Mouse (Mus musculus): Measurements from ENCODE around the gene St7l. TPM values are rescaled to one million over a fixed set of nuclear protein-coding genes. Genes with fewer than 3 reads are reported as not detected.
A peak's percentile ranks its signal among the peaks of the same experiment; 100 is the strongest.

St7l gene
- 34.4 and 40.1 TPM in 2 replicates for polyA plus RNA-seq (2014; fragmentation: Nextera tagmentation; extraction: Ambion mirVana)

- Histone ChIP-seq H3K27me3 (ENCODE audit: control insufficient read depth, insufficient read depth, low read length) (no peaks in the 10 kb centered on the region), H3K9me3 (ENCODE audit: control insufficient read depth, low read length) (no peaks in the 10 kb centered on the region), H3K4me2 (ENCODE audit: low read length) (peak within 1 kb of the TSS; percentile 83), H3K36me3 (ENCODE audit: control insufficient read depth, insufficient read depth, low read length) (0 out of 2 replicates have a peak, but pooled peaks cover 7% of the 10 kb centered on the region), H3K9ac (replicated peaks; ENCODE audit: low read length) (peak within 1 kb of the TSS; percentile 80), H3K4me3 (replicated peaks; ENCODE audit: low read depth, low read length) (peak within 1 kb of the TSS; percentile 64), H3K4me1 (ENCODE audit: control insufficient read depth, insufficient read depth, low read length) (peaks cover 25% of the 10 kb centered on the region), H3K27ac (replicated peaks; ENCODE audit: low read depth, low read length) (peak within 1 kb of the TSS; percentile 94)
- DNase-seq (peak; percentile 94), ATAC-seq (ENCODE audit: low FRiP score, low TSS enrichment) (peak; percentile 96)
- under 1% methylated on average over 43 of the region's 43 CpGs for WGBS
These were observed at the start of gene St7l, which contains the start of gene Capza1 for GRCm38 (mm10) chr3:104863786-104864650. TSS of gene St7l (plus strand) at chr3:104864005. TSS of gene Capza1 (minus strand) at chr3:104864505.

- DNase-seq (no peak), ATAC-seq (ENCODE audit: low FRiP score, low TSS enrichment) (no peak)
- Histone ChIP-seq H3K27me3 (ENCODE audit: control insufficient read depth, insufficient read depth, low read length) (no peaks in the 10 kb centered on the region), H3K4me1 (ENCODE audit: control insufficient read depth, insufficient read depth, low read length) (peaks cover 6% of the 10 kb centered on the region; the same call in 1 of the 2 replicates), H3K36me3 (ENCODE audit: control insufficient read depth, insufficient read depth, low read length) (no peaks in the 10 kb centered on the region), H3K9me3 (ENCODE audit: control insufficient read depth, low read length) (no peaks in the 10 kb centered on the region), H3K9ac (replicated peaks; ENCODE audit: low read length) (no peak overlapping the region), H3K4me2 (ENCODE audit: low read length) (no peak overlapping the region), H3K4me3 (replicated peaks; ENCODE audit: low read depth, low read length) (no peak overlapping the region), H3K27ac (replicated peaks; ENCODE audit: low read depth, low read length) (no peak overlapping the region)
- 100% methylated on average over 1 of the region's 1 CpGs for WGBS
These were observed 49.1 kb upstream of the St7l start for GRCm38 (mm10) chr3:104814746-104815145.

GRCm38 (mm10) chr3:104815346-104815745 is 48.5 kb upstream of the St7l start:
- Histone ChIP-seq H3K9ac (replicated peaks; ENCODE audit: low read length) (no peak overlapping the region), H3K4me3 (replicated peaks; ENCODE audit: low read depth, low read length) (no peak overlapping the region), H3K27ac (replicated peaks; ENCODE audit: low read depth, low read length) (no peak overlapping the region), H3K27me3 (ENCODE audit: control insufficient read depth, insufficient read depth, low read length) (no peaks in the 10 kb centered on the region), H3K9me3 (ENCODE audit: control insufficient read depth, low read length) (no peaks in the 10 kb centered on the region), H3K36me3 (ENCODE audit: control insufficient read depth, insufficient read depth, low read length) (no peaks in the 10 kb centered on the region), H3K4me1 (ENCODE audit: control insufficient read depth, insufficient read depth, low read length) (peaks cover 6% of the 10 kb centered on the region; the same call in 1 of the 2 replicates), H3K4me2 (ENCODE audit: low read length) (no peak overlapping the region)
- ATAC-seq (ENCODE audit: low FRiP score, low TSS enrichment) (no peak), DNase-seq (no peak)
- WGBS, result 75% methylated on average over 2 of the region's 2 CpGs

GRCm38 (mm10) chr3:104816130-104816529 is 47.7 kb upstream of the St7l start:
- Histone ChIP-seq H3K9me3 (ENCODE audit: control insufficient read depth, low read length) (no peaks in the 10 kb centered on the region), H3K9ac (replicated peaks; ENCODE audit: low read length) (no peak overlapping the region), H3K27me3 (ENCODE audit: control insufficient read depth, insufficient read depth, low read length) (no peaks in the 10 kb centered on the region), H3K4me3 (replicated peaks; ENCODE audit: low read depth, low read length) (no peak overlapping the region), H3K4me1 (ENCODE audit: control insufficient read depth, insufficient read depth, low read length) (peaks cover 6% of the 10 kb centered on the region; the same call in 1 of the 2 replicates), H3K4me2 (ENCODE audit: low read length) (no peak overlapping the region), H3K36me3 (ENCODE audit: control insufficient read depth, insufficient read depth, low read length) (peaks cover 6% of the 10 kb centered on the region), H3K27ac (replicated peaks; ENCODE audit: low read depth, low read length) (no peak overlapping the region)
- WGBS, result 97% methylated on average over 7 of the region's 7 CpGs
- DNase-seq (no peak), ATAC-seq (ENCODE audit: low FRiP score, low TSS enrichment) (no peak)

- Histone ChIP-seq H3K27me3 (ENCODE audit: control insufficient read depth, insufficient read depth, low read length) (no peaks in the 10 kb centered on the region), H3K9me3 (ENCODE audit: control insufficient read depth, low read length) (no peaks in the 10 kb centered on the region), H3K4me2 (ENCODE audit: low read length) (peak overlapping the region; percentile 100), H3K4me3 (replicated peaks; ENCODE audit: low read depth, low read length) (peak overlapping the region; percentile 62), H3K36me3 (ENCODE audit: control insufficient read depth, insufficient read depth, low read length) (peaks cover 13% of the 10 kb centered on the region), H3K4me1 (ENCODE audit: control insufficient read depth, insufficient read depth, low read length) (peaks cover 6% of the 10 kb centered on the region; the same call in 1 of the 2 replicates), H3K9ac (replicated peaks; ENCODE audit: low read length) (peak overlapping the region; percentile 76), H3K27ac (replicated peaks; ENCODE audit: low read depth, low read length) (peak overlapping the region; percentile 57)
- ATAC-seq (ENCODE audit: low FRiP score, low TSS enrichment) (peak; percentile 83), DNase-seq (peak; percentile 71)
- WGBS, result under 1% methylated on average over 46 of the region's 46 CpGs
These were observed 46.3 kb upstream of the St7l start for GRCm38 (mm10) chr3:104817481-104817990.

- Histone ChIP-seq H3K36me3 (ENCODE audit: control insufficient read depth, insufficient read depth, low read length) (peaks cover 13% of the 10 kb centered on the region), H3K9me3 (ENCODE audit: control insufficient read depth, low read length) (no peaks in the 10 kb centered on the region), H3K4me2 (ENCODE audit: low read length) (peak within 1 kb of the TSS; percentile 100), H3K27ac (replicated peaks; ENCODE audit: low read depth, low read length) (peak within 1 kb of the TSS; percentile 57), H3K27me3 (ENCODE audit: control insufficient read depth, insufficient read depth, low read length) (no peaks in the 10 kb centered on the region), H3K4me1 (ENCODE audit: control insufficient read depth, insufficient read depth, low read length) (peaks cover 6% of the 10 kb centered on the region; the same call in 1 of the 2 replicates), H3K9ac (replicated peaks; ENCODE audit: low read length) (peak within 1 kb of the TSS; percentile 76), H3K4me3 (replicated peaks; ENCODE audit: low read depth, low read length) (peak within 1 kb of the TSS; percentile 62)
- DNase-seq (peak; percentile 71), ATAC-seq (ENCODE audit: low FRiP score, low TSS enrichment) (peak; percentile 74)
- 1% methylated on average over 40 of the region's 40 CpGs for WGBS
These were observed 45.6 kb upstream of the St7l start, which contains the start of gene Mov10 for GRCm38 (mm10) chr3:104817991-104818748. TSS of gene Mov10 (minus strand) at chr3:104818563.

GRCm38 (mm10) chr3:104818749-104819134 is 45.1 kb upstream of the St7l start:
- Histone ChIP-seq H3K4me2 (ENCODE audit: low read length) (peak overlapping the region; percentile 100), H3K27ac (replicated peaks; ENCODE audit: low read depth, low read length) (no peak overlapping the region), H3K27me3 (ENCODE audit: control insufficient read depth, insufficient read depth, low read length) (no peaks in the 10 kb centered on the region), H3K9ac (replicated peaks; ENCODE audit: low read length) (peak overlapping the region; percentile 76; the same call in 1 of the 2 replicates), H3K4me1 (ENCODE audit: control insufficient read depth, insufficient read depth, low read length) (peaks cover 6% of the 10 kb centered on the region; the same call in 1 of the 2 replicates), H3K9me3 (ENCODE audit: control insufficient read depth, low read length) (no peaks in the 10 kb centered on the region), H3K36me3 (ENCODE audit: control insufficient read depth, insufficient read depth, low read length) (peaks cover 13% of the 10 kb centered on the region), H3K4me3 (replicated peaks; ENCODE audit: low read depth, low read length) (peak overlapping the region; percentile 62)
- 13% methylated on average over 3 of the region's 3 CpGs for WGBS
- DNase-seq, result no peak
- no peak for ATAC-seq (ENCODE audit: low FRiP score, low TSS enrichment)

- Histone ChIP-seq H3K27ac (replicated peaks; ENCODE audit: low read depth, low read length) (no peak overlapping the region), H3K4me3 (replicated peaks; ENCODE audit: low read depth, low read length) (no peak overlapping the region), H3K4me1 (ENCODE audit: control insufficient read depth, insufficient read depth, low read length) (peaks cover 6% of the 10 kb centered on the region; the same call in 1 of the 2 replicates), H3K36me3 (ENCODE audit: control insufficient read depth, insufficient read depth, low read length) (peaks cover 18% of the 10 kb centered on the region), H3K9me3 (ENCODE audit: control insufficient read depth, low read length) (no peaks in the 10 kb centered on the region), H3K4me2 (ENCODE audit: low read length) (no peak overlapping the region), H3K27me3 (ENCODE audit: control insufficient read depth, insufficient read depth, low read length) (no peaks in the 10 kb centered on the region), H3K9ac (replicated peaks; ENCODE audit: low read length) (no peak overlapping the region)
- WGBS, result 64% methylated on average over 1 of the region's 1 CpGs
- ATAC-seq (ENCODE audit: low FRiP score, low TSS enrichment) (no peak), DNase-seq (no peak)
These were observed 43.4 kb upstream of the St7l start for GRCm38 (mm10) chr3:104820426-104820825.

All from midbrain, embryonic 14.5 days (tissue).